Mouse (Mus musculus) layer of hippocampus, adult 9-11 months (tissue): ENCODE data around the gene Twnk.

Experiments
- DNase-seq: peaks from one replicate; pipeline ENCODE4 v3.0.0; 2022

Gene Twnk

GRCm38 (mm10) chr19:45003740-45004516 is 1.5 kb upstream of the Twnk start:
- DNase-seq = no peak

GRCm38 (mm10) chr19:45005957-45006712 is 672 bp downstream of the Twnk start, which contains the start of gene Mrpl43:
TSS of gene Mrpl43 (minus strand) at chr19:45006442.
- DNase-seq = peak; percentile 96

GRCm38 (mm10) chr19:45007021-45007420 is 1.6 kb downstream of the Twnk start:
- DNase-seq = no peak

DNA sequence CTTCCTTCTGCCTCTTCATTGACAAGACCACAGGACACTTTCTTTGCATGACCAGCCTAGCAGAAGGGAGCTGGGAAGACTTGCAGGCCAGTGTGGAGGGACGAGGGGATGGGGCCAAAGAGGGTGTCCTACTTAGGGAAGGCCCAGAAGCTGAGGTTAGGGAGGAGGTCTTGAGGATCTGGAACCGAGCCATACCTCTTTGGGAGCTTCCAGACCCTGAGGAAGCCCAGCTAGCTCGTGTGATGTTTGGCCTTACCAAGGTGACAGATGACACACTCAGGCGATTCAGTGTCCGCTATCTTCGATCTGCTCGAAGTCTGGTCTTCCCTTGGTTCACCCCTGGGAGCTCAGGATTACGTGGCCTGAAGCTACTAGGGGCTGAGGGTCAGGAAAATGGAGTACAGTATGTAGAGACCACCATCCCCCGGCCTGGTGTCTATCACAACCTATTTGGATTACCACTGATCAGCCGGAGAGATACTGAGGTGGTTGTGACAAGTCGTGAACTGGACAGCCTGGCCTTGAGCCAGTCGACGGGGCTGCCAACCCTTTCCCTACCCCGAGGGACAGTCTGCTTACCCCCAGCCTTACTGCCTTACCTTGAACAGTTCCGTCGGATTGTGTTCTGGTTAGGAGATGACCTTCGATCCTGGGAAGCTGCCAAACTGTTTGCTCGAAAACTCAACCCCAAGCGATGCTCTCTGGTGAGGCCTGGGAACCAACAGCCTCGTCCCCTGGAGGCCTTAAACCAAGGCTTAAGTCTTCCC is 2.1 kb downstream of the Twnk start:
- no peak for DNase-seq

DNA sequence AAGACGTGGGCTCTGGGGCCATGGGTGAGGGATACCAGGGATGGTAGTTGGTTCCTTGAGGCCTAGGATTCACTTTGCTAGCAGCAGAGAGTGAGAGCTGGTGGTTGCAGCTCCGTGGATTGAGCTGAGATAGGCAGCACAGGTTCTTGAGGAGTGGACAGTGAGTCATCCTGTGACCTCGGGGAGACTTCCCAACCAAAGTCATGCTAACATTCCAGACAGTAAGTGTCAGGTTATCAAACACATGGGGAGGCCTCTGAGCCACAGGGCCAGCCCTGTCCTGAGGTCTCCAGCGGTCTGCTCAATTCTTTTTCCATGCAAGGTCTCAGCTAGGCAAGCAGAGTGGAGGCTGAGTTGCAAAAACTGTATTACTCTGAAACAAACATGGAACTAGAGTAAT is 5.2 kb downstream of the Twnk start:
- DNase-seq = no peak

- DNase-seq = no peak
These were observed 6.8 kb downstream of the Twnk start for GRCm38 (mm10) chr19:45012219-45012618.

DNA sequence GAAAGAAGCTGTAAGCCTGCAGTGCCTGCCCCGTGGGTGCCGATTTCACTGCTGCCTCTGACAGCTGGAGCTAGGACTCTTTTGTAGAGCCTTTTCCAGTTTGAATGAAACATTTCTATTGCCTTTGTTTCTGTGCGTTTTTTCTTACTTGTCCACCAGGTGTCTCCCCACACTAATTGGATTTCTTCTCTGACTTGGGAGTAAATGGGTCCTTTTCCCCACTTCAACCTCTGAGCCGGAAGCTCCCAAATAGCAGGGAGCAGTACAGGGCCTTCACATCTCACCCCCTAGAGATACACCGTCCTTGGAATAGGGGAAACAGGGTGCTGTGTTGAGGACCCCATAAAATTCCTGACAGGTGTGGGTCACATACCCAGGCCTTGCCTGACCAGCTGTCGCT is 7.2 kb downstream of the Twnk start:
- no peak for DNase-seq

DNA sequence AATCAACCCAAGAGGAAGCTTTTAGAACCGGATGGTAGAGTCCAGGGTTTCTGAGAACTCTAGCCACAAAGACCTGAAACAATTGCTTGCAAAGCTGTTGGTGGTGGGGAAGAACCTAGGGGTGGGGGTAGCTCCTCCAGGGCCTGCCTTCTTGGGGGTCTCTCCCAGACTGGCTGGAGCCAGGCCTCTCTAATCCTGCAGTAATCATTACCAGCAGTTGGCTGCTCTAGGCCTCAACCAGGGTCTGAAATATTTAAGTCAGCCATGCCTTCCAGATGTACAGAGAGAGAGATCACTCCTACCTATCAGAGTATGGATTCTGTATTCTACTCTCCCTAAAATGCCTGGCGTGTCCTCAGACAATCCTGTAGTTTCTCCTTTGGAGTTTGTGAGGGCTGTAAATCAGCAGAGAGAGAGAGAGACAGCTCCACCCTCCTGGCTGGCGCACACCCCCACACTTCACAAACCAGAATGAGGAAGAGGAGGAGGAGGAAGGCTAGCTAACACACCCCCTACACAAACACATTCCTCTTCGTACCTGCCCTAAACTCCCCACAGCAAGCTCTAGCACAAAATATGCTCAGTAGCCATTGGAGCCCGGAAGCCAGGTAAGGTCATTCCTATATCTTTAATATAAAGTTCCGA is 8.2 kb downstream of the Twnk start:
- DNase-seq = no peak

GRCm38 (mm10) chr19:45014335-45014971 is 9.0 kb downstream of the Twnk start, which contains the start of gene Lzts2:
TSS of gene Lzts2 (plus strand) at chr19:45014414.
- DNase-seq = no peak

DNA sequence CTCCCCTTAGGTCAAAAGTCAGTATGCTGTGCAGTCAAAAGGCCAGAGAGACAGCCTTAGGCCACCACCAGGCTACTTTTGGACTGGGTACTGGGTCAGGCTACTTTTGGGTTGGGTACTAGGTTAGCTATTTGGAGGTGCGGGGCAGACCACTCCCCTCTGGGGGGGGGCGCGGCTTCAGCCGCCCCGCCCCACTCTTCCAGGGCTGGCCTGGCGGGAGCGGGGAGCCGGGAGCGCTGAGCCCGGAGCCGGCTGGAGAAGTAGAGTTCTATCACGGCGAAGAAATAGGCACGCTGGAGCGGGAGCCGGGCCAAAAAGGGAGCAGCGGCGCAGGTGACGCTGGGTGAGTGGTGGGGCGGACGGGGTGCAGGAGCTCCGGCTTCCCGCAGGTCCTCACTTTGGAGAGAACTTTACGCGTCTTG is 9.5 kb downstream of the Twnk start:
- DNase-seq = no peak

GRCm38 (mm10) chr19:45015518-45016281 is 10.2 kb downstream of the Twnk start:
- DNase-seq = no peak

DNA sequence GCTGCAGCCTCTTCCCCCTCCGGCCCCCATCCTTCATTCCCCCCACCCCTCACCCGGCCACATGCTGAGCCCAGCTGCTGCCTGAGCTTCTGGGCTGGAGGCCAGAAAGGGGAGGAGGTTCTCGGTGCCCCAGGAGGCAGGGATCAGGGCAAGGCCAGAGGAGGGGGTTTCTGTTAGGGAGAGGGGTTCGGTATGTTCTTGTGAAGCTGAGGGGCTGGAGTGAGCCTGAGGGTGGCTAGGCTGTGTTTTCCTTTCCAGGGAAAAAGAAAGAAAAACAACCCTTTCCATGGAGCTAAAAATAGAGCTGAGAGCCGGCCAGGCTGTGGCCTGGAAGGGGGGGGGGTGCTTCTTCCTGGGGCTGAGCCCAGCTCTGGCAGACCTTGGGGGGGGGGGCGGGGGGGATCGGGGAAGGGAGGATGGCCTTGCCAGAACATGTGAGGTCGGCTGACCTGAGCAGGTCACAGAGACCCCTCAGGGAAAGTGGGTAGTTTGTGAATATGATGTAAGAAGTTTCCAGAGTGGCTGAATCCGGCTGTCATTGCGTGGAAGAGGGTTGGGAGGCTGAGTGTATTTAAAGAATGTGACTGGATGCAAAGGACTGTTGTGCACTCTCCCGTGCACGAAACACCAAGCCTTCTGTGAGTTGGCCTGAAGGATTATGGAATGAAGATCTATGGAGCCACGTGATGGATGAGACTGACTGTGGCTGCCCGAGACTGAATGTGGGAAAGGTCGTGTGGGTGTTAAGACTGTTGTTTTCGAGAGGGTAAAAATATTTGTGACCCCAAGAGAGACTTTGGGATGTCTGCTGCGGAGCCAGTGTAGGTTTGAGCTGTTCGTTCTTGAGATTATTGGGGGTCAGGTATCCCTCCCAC is 11.1 kb downstream of the Twnk start:
- DNase-seq = peak; percentile 82

- DNase-seq = peak; percentile 87
These were observed 11.8 kb downstream of the Twnk start for GRCm38 (mm10) chr19:45017216-45017771.

DNA sequence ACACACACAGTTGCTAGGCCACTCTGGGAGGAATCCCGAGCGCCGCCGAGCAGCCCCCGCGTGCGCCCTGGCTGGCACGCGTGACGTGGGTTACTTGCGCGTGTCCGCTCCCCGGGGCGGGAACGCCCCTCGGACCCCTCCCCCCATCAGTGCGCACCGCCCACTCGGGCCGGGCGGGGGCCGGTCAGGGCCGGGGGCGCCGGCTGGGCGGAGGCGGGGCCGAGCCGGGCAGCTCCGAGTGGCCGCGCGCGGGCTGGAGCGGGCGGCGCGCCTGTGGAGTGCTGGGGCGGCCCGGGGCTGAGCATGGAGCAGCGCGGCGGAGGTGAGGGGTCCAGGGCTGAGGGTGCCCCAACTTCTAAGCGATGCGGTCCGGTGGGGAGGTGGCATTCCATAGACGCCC is 12.4 kb downstream of the Twnk start:
- DNase-seq = peak; percentile 88

GRCm38 (mm10) chr19:45018351-45018831 is 12.9 kb downstream of the Twnk start:
- no peak for DNase-seq

DNA sequence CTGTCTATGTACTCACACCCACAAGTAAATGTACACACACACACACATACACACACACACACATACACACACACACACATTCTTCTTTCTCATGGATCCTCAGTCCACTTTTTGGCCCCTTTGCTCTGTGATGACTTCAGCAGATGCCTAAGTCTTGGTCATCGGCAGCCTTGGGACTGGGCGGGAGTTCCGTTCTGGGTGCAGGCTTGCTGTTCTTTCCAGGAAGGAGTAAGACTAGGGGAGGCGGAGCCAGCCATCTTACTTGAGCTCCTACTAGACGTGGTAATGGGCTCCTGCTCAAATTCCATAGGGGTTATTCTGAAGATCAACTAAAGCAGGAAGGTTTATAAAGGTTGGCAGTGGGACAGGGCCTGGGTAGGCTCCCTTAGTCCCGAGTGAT is 14.9 kb downstream of the Twnk start:
- no peak for DNase-seq

GRCm38 (mm10) chr19:45021362-45021761 is 15.9 kb downstream of the Twnk start:
- no peak for DNase-seq

DNA sequence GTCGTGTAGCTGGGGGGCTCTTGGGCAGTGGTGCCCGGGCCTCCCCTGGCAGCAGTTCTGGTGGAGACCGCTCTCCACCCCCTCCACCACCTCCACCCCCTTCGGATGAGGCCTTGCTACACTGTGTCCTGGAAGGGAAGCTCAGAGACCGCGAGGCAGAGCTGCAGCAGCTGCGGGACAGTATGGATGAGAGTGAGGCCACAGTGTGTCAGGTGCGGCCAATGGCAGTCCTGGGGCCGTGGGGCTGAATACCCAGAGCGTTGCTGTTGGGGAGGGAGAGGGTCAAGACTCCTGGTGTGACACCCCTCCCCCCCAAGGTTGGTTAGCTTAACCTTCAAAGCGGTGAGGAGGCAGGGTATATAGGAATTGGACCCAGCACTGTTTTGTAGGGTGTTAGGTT is 18.5 kb downstream of the Twnk start:
- DNase-seq = no peak

GRCm38 (mm10) chr19:45024775-45025174 is 19.3 kb downstream of the Twnk start:
- no peak for DNase-seq
